Mouse (Mus musculus) spleen, adult 2 months (tissue): Measurements from ENCODE around the gene Os9.

Experiments used
- CTCF ChIP-seq: fragments of 200-500 bp; IDR thresholded peaks from 2 replicates; pipeline ENCODE4 v1.5.1; 2011; ENCODE audit warnings: mild to moderate bottlenecking, inconsistent platforms; ENCODE audit not compliant: insufficient read depth, insufficient read length, insufficient replicate concordance; ENCODE audit errors: extremely low read depth
- POLR2A ChIP-seq: fragments of 200-500 bp; IDR thresholded peaks from 2 replicates; pipeline ENCODE4 v1.6.1; 2011; ENCODE audit warnings: low read depth, low read length, inconsistent platforms

DNA sequence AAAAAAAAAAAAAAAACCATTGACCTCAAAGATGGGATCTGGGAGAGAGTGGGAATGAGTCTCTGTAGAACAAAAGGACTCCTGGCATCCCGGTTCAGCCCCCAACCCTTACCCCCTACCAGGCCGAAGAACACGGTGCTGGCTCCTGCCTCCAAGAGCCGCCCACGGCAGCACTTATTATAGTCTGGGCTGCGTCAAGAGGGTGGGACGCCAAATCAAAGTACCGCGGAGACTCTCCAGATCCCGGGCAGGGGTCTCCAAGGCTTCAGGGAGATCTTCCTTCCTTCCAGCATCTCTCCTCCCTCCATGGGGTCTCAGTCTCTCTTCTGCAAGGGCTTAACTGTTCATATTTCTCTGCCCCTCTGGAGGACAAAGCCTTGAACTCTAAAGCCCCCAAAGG lies 43.4 kb downstream of the Os9 start:
- TF ChIP-seq POLR2A (no peak), CTCF (no peak)
